Mouse (Mus musculus): Measurements from ENCODE around the gene Myl9.

Gene Myl9

DNA sequence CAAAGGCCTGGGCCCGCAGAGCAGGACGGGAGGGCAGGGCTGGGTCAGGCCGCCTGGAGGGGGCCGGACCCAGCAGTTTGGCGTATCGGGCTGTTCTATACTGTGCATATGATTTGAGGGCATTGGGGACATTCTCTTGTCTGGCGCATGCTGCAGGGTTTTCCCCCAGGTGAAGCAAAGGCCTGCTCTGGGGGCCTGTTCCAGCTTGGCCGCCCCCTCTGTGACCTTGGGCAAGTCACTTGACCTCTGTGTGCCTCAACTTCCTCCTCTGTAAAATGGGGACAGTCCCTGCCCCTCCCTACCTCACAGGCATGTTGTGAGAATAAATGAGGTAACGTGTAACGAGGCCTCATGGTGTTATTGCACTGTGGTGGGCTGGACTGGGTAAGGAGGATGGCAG lies 11.2 kb upstream of the Myl9 start:
- DNase-seq (ENCODE audit: extremely low spot score), result no peak

DNA sequence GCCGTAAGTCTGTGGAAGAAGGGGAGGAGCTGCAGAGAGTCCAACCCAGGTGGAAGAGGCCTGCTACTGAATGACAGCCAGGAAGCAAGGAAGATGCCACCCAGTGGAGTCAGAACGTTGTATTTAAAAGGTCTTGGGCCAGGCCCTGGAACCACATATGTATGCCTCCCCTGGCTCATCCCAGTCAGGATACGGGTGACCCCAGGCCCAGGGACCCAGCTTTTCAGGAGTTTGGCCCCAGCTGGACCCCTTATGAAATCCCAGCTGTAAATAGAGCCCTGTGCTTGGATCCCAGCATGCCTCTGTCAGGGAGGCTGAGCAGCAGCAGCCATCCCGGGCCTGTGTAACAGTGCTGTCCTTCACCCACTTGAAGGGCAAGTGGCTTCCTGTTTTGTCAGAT lies 10.5 kb upstream of the Myl9 start:
- no peak for DNase-seq (ENCODE audit: extremely low spot score)

DNA sequence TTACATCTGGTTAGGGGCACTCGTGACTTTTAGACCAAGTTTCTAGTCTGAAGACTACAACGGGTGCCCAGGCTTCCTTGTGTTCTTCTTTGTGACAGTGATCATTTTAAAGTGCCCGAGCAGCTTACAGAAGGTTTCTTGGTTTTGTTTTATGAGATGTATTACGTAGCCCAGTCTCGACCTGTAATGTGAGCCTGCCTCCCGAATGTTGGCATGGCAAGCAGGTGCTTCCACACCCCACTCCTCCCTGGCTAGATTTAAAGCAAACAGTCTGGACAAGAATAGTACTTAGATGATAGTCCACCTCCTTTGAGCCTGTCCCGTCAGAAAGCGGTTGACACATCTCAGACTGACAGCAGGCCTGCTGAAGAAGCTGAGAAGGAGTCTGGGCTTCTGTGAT lies 9.6 kb upstream of the Myl9 start:
- DNase-seq (ENCODE audit: extremely low spot score), result no peak

DNA sequence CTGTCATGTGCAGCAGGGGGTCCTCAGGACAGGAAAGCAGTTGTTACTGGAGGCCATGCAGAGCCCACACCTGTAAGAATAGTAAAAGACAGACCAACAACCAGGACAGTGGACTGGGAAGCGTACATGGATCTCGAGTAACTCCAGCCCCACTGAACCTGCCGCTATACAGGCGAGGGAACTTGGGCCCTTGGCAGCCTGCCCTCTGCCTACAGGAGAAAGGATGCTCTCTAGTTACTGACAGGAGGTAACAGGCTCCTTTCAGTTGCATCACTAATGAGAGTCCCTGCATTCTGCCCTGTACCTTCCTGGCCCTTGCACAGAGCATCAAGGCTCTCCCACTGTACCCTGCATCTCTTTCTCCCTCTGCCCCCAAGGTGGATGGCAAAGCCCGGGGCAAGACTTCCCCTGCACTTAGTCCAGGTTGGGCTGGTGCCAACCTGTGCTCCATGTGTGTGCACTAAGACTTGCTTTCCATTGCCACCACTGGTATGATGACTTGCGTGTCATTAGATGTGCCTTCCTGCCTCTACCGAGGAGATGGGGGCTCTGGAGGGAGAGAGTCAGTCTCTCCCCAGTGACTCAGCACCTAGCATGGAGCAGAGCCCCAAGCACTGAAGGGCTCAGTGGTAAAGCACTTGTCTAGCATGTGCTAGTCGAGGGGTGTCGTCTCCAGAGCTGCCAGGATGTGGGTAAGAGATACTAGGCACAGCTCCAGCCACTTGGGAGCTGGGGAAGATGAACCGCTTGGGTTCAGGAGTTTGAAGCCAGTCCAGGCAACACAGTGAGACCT lies 8.8 kb upstream of the Myl9 start:
- DNase-seq (ENCODE audit: extremely low spot score), result no peak

DNA sequence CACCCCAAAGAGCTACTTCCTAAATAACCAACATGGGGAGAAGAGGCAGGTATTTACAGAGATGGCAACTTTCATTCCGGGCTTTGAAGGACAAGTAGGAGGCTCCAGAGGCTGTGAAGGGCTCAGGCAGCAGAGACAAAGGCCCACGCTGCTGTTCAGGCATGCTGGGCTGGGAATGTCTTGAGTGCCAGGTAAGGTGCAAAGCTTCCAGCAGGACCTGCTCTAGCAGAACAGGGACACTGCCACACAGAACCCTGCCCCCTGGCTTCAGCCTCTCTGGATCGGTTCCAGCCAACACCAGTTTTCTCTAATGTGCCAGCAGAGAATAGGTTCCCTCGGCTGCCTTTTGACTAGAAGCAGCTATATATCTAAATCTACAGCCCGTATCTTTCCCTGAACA lies 8.1 kb upstream of the Myl9 start:
- no peak for DNase-seq (ENCODE audit: extremely low spot score)

- DNase-seq (ENCODE audit: extremely low spot score), result no peak
These were observed 5.9 kb upstream of the Myl9 start for GRCm38 (mm10) chr2:156769274-156769673.

DNA sequence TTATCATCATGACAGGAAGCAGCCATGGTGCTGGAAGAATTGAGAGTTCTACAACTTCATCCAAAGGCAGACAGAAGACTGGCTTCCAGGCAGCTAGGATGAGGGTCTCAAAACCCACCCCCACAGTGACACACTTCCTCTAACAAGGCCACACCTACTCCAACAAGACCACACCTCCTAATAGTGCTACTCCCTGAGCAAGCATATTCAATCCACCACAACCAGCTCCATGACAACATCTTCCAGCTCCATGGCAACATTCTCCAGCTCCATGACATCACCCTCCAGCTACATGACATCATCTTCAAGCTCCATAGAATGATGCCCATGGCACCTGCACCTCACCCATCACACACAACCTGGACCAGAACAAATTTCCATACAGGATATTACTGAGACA lies 1.8 kb upstream of the Myl9 start:
- no peak for DNase-seq (ENCODE audit: extremely low spot score)

DNA sequence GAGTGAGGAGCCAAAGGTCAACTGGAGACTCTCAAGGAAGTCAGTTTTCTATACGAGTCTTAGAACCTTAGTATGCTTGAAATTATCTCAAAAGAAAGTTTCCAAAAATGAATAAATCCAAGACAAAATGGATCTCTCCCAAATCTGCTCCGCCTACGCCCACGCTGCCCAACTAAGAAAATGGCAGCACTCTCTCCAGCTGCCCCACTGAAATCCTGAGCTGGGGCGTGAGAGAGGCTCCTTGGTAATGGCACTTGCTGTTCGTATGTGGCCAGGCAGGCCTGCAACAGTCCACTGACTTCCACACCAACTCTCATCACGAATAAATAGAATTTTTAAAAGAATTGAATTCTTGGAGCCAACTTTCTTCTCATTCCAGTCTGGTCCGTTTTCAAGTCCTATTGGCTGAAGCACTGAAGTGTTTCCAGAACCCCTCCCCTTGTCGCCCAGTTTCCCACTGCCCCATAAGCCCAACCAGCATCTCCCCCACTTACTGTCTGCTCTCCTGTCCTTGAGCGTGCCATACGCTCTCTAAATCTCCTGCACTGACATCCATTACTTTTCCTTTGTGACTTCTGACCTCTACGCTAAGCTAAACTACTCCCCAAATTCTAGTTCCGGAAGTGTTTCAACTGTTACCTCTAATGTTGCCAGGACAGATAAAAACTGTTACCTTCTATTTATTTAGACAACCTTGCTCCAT lies 1.0 kb upstream of the Myl9 start:
- DNase-seq (ENCODE audit: extremely low spot score), result no peak

DNA sequence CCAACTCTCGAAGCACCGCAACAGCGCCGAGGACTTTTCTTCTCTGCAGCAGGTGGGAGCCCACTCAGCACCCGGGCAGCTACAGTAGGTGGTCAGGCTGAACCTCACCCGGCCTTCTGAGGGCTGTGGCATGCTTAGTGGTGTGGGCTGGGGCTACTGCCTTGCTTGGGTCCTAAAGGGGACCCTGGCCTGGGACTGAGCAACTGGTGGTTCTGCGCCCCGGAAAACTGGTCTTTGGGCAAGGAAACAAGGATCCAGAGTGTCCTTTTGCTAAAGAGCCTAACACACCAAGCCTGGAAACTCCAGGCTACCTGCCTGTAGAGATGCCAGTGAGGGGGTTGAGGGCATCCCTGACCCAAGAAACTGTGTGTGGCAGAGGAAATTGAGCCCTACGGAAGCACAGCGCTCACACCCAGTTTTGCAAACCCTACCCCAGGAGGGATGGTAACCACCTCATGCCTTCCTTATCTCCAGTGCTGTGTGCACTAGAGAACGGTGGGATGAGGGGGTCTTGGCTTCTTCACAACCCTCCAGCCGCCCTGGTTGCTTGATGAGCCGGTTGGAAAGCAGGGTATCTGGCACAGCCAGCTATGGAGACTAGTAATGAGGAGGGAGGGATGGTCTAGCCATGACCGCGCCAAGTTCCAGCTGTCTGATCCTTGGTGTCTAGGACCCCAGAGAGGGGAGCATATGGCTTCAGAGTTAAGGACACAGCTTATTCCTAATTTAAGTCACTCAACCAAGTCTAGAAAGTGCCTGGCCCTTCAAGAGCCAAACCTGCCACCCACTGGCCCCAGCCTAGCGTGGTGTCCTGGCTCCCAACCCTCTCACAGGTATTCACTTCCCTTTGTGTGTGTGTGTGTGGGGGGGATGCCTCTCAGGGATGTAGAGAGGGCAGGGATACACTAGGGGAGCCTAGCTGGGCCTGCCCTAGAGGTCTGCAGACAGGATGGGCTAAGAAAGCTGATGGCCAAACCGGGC lies 525 bp downstream of the Myl9 start:
- DNase-seq (ENCODE audit: extremely low spot score), result no peak

DNA sequence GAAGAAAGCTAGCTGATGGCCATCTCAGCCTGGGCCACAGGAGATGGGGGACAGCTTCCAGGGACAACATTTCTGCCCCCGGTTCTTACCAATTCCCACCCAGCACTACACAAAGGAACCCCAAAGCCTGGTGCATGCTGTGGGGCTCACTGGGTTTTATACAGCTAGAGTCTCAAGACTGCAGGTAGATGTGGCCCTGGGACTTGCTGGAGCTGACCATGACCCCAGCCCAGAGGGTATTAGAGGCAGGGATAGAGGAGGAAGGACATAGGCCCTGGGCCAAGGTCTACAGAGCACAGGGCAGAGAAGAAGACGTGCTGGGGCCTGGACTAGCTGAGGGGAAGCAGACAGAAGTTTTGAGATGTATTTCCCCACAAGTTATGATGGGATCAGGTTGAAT lies 1.7 kb downstream of the Myl9 start:
- no peak for DNase-seq (ENCODE audit: extremely low spot score)

GRCm38 (mm10) chr2:156777326-156778004 lies 2.2 kb downstream of the Myl9 start:
- DNase-seq (ENCODE audit: extremely low spot score), result no peak

GRCm38 (mm10) chr2:156778571-156778970 lies 3.4 kb downstream of the Myl9 start:
- no peak for DNase-seq (ENCODE audit: extremely low spot score)

GRCm38 (mm10) chr2:156779036-156779435 lies 3.8 kb downstream of the Myl9 start:
- DNase-seq (ENCODE audit: extremely low spot score), result no peak

DNA sequence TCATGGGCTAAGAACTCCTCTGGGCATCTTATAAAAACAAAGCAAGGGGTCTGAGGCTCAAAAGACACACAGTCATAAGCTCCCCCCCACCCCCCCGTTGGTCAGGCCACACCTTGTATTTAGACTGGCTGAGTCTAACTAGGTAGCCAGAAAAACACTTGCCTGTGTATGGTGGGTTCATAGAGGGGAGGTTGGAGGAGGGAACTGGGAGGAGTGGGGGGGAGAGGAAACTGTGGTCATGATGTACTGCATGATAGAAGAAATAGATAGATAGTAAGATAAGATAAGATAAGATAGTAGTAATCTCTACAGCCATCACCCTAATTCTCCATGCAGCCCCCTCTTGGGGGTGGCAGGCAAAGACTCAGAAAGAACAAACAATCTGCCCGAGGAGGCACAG lies 4.3 kb downstream of the Myl9 start:
- no peak for DNase-seq (ENCODE audit: extremely low spot score)

GRCm38 (mm10) chr2:156780129-156780528 lies 4.9 kb downstream of the Myl9 start:
- no peak for DNase-seq (ENCODE audit: extremely low spot score)

- DNase-seq (ENCODE audit: extremely low spot score), result no peak
These were observed 5.5 kb downstream of the Myl9 start for GRCm38 (mm10) chr2:156780752-156781151.

DNA sequence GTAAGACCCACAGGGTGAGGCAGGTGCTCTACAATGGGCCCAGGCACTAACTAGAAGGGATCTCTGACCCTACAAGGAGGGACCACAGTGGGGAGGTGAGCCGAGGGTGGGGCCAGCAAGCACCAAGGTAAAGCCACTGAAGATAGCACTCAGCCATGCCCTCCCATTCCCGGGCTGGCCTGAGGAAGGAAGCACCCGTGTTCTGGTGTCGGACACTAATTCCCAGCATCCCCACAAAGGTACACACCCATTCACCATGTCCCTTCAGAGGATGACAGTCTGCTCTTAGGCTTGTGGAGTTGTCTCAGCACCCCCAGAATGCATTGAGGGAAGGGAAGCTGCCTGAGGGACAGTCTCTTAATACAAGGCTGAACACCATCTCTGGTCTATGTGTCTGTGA lies 6.1 kb downstream of the Myl9 start:
- no peak for DNase-seq (ENCODE audit: extremely low spot score)

- DNase-seq (ENCODE audit: extremely low spot score), result no peak
These were observed 6.7 kb downstream of the Myl9 start for GRCm38 (mm10) chr2:156781836-156782480.

DNA sequence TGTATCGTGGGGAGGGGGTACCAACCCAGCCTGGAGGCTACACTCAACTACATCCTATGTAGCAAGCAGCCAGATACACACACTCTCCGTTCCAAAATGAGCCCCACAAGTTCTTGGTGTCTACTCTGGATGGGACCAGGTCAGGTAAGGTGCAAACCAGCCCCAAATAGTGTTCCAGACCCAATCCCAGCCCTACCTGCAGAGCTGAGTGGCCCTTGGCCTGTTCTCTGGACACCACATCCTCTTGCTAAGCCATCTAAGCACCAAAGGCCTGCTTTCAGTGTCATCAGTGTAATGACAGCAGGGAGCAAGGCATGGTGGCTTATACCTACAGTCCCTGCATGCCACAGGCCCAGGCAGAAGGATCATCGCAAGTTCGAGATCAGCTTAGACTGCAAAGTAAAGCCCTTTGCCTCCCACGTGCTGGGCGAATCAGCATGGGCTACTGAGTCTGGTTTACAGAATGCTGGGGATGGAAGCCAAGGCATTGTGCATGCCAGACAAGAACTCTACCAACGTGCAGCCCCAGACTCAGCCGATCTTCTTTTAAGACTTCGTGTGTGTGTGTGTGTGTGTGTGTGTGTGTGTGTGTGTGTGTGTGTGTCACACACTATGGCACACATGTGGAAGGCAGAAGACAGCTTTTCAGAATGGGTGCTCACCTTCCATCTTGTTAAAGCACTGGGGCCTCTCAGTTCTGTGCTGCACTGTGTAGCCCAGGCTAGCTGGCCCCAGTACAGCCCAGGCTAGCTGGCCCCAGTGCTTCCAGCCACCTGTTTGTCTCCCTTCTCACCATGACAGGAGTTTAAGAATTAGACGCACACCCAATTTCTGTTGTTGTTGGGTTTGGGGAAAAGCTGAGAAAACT lies 7.5 kb downstream of the Myl9 start:
- DNase-seq (ENCODE audit: extremely low spot score), result no peak

DNA sequence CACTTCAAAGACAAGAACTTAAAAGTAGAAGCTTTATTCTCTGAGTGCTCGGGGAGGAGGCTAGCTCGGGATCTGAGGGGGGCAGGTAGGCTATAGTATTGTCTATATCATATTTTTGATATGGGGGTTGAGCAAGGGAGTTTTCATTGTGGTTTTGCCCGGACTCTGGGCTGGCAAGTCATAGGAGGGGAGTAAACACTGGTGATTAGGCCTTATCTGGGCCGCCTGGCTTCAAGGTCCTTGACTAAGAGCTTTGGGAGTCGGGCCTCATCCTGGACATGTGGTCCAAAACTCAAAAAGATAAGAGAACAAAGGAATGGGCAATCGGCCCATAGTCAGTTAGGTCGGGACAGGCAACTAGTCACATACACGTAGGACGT lies 8.1 kb downstream of the Myl9 start:
- no peak for DNase-seq (ENCODE audit: extremely low spot score)
